Mouse (Mus musculus) heart, adult 9 months (tissue): ENCODE data around the gene Sgf29.

Experiments
- DNase-seq, 2 experiments: peaks; one replicate each; pipeline ENCODE4 v3.0.0; 2022; ENCODE audit warnings: low spot score in 2 of 2

Gene Sgf29

GRCm38 (mm10) chr7:126642545-126643243 is 6.4 kb upstream of the Sgf29 start:
- no peak for DNase-seq

GRCm38 (mm10) chr7:126643244-126643617 is 5.9 kb upstream of the Sgf29 start:
- DNase-seq, result peak in 1 of 2 experiments; percentile 43

- no peak for DNase-seq
Measured at GRCm38 (mm10) chr7:126644345-126644744, 4.8 kb upstream of the Sgf29 start.

- DNase-seq, result no peak
Measured at GRCm38 (mm10) chr7:126644914-126645313, 4.2 kb upstream of the Sgf29 start.

GRCm38 (mm10) chr7:126645708-126646107 is 3.4 kb upstream of the Sgf29 start:
- DNase-seq, result peak; percentile 33 to 65

- DNase-seq, result no peak
Measured at GRCm38 (mm10) chr7:126648486-126648885, 623 bp upstream of the Sgf29 start.

- DNase-seq, result no peak
Measured at GRCm38 (mm10) chr7:126650852-126651251, 1.7 kb downstream of the Sgf29 start.

GRCm38 (mm10) chr7:126653991-126654390 is 4.9 kb downstream of the Sgf29 start:
- DNase-seq, result no peak

- DNase-seq, result no peak
Measured at GRCm38 (mm10) chr7:126655695-126656094, 6.6 kb downstream of the Sgf29 start.

- DNase-seq, result no peak
Measured at GRCm38 (mm10) chr7:126657522-126657921, 8.4 kb downstream of the Sgf29 start.

GRCm38 (mm10) chr7:126659771-126660170 is 10.7 kb downstream of the Sgf29 start:
- no peak for DNase-seq

- no peak for DNase-seq
Measured at GRCm38 (mm10) chr7:126663646-126664045, 14.5 kb downstream of the Sgf29 start.

- peak; percentile 28 to 43 for DNase-seq
Measured at GRCm38 (mm10) chr7:126665269-126665668, 16.2 kb downstream of the Sgf29 start.

GRCm38 (mm10) chr7:126667495-126668090 is 18.5 kb downstream of the Sgf29 start:
- DNase-seq, result no peak

GRCm38 (mm10) chr7:126668452-126668851 is 19.3 kb downstream of the Sgf29 start:
- DNase-seq, result no peak

GRCm38 (mm10) chr7:126670152-126670551 is 21.0 kb downstream of the Sgf29 start:
- no peak for DNase-seq

- DNase-seq, result no peak
Measured at GRCm38 (mm10) chr7:126672111-126672510, 23.0 kb downstream of the Sgf29 start.

GRCm38 (mm10) chr7:126675104-126675503 is 26.0 kb downstream of the Sgf29 start:
- no peak for DNase-seq

GRCm38 (mm10) chr7:126676207-126676606 is 27.1 kb downstream of the Sgf29 start, which contains the start of gene Sult1a1:
Sult1a1 (minus strand) TSS chr7:126676432.
- DNase-seq, result peak; percentile 80 to 88

- DNase-seq, result no peak
Measured at GRCm38 (mm10) chr7:126676631-126677220, 27.6 kb downstream of the Sgf29 start.

- no peak for DNase-seq
Measured at GRCm38 (mm10) chr7:126678545-126679341, 29.6 kb downstream of the Sgf29 start.

- no peak for DNase-seq
Measured at GRCm38 (mm10) chr7:126679683-126680082, 30.6 kb downstream of the Sgf29 start.
